Mouse (Mus musculus) neural tube, embryonic 11.5 days (tissue): ENCODE data around the gene Creb1. TPM values are rescaled to one million over a fixed set of nuclear protein-coding genes. Genes with fewer than 3 reads are reported as not detected.
"Not testable (repeated sequence)": the region's sequence is repeated elsewhere in the genome, so short reads cannot be mapped to it uniquely, and the experiment has no call there.

Experiments used
- ATAC-seq: fragments of 200-750 bp; cut with Nextera tagmentation; 2 replicates; pipeline ENCODE4 v1.8.0; 2017; ENCODE audit warnings: moderate number of reproducible peaks, mild to moderate bottlenecking, moderate TSS enrichment, moderate library complexity; ENCODE audit not compliant: insufficient read depth, low FRiP score, low TSS enrichment
- DNase-seq: peaks from one replicate; pipeline ENCODE4 v3.0.0-alpha.2; 2015; ENCODE audit warnings: low spot score
- H3K27ac ChIP-seq: fragments of 300-500 bp; sonication (generic); 2 replicates; pipeline ENCODE4 v1.5.1; 2014; ENCODE audit warnings: low read depth, mild to moderate bottlenecking, low read length
- H3K27me3 ChIP-seq: fragments of 300-500 bp; sonication (generic); 2 replicates; pipeline ENCODE4 v1.6.1; 2014; ENCODE audit warnings: mild to moderate bottlenecking, low read length, mixed read lengths; ENCODE audit not compliant: control insufficient read depth, insufficient read depth
- H3K36me3 ChIP-seq: fragments of 300-500 bp; sonication (generic); 2 replicates; pipeline ENCODE4 v1.6.1; 2014; ENCODE audit warnings: mild to moderate bottlenecking, low read length, moderate library complexity, mixed read lengths; ENCODE audit not compliant: control insufficient read depth, insufficient read depth
- H3K4me1 ChIP-seq: fragments of 300-500 bp; sonication (generic); 2 replicates; pipeline ENCODE4 v1.6.1; 2014; ENCODE audit warnings: low read length, mixed read lengths; ENCODE audit not compliant: control insufficient read depth, insufficient read depth
- H3K4me2 ChIP-seq: fragments of 300-500 bp; sonication (generic); 2 replicates; pipeline ENCODE4 v1.6.1; 2014; ENCODE audit warnings: low read depth, mild to moderate bottlenecking, moderate library complexity
- H3K4me3 ChIP-seq: fragments of 300-500 bp; sonication (generic); 2 replicates; pipeline ENCODE4 v1.5.1; 2014; ENCODE audit warnings: low read depth, low read length
- H3K9ac ChIP-seq: fragments of 300-500 bp; sonication (generic); 2 replicates; pipeline ENCODE4 v1.6.1; 2014; ENCODE audit warnings: mild to moderate bottlenecking, low read length
- H3K9me3 ChIP-seq: fragments of 300-500 bp; sonication (generic); 2 replicates; pipeline ENCODE4 v1.6.1; 2016; ENCODE audit warnings: low read length; ENCODE audit not compliant: control insufficient read depth
- WGBS: fragments of 180-500 bp; shearing (Covaris S2); extraction: QIAGEN DNeasy Blood & Tissue Kit; methylation state at CpG from one replicate; pipeline ENCODE4 v1.1.7; 2014; 5-methylcytosine and 5-hydroxymethylcytosine counted together
- polyA plus RNA-seq: library from polyadenylated mRNA; unstranded; fragments of >200 nt; fragmentation: Nextera tagmentation; extraction: Ambion mirVana; gene quantifications from 2 replicates; pipeline ENCODE4 v1.2.1, GENCODE M21; 2014

The Creb1 gene
- polyA plus RNA-seq, 1 experiment from 2014 or later = 63.0 TPM

DNA sequence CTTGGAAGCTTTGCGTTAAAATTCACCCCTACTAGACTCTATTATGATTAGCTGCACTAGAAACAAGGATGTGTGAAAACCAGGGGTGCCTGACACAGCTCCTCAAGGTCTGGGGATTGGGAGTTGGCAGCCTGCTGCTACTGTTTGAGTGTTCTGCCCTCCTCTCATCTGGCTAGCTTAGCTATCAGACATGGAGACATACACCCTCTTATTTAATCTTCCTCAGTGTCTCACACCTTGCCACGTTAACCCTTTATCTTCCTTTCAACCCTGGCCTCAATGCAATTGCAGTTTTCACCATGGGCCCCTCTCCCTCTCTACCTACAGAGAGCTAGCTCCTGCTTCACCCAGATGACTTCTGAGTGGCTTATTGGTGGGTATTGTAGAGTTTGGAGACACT lies 103.2 kb downstream of the Creb1 start:
- ATAC-seq (no peak), DNase-seq (no peak)
- H3K9ac ChIP-seq = no peak overlapping the region
- no peak overlapping the region for H3K27ac ChIP-seq
- no peak overlapping the region for H3K4me3 ChIP-seq
- 57% methylated on average over 2 of the region's 2 CpGs for WGBS
- no peaks in the 10 kb centered on the region for H3K9me3 ChIP-seq
- no peaks in the 10 kb centered on the region for H3K4me1 ChIP-seq
- no peak overlapping the region for H3K4me2 ChIP-seq
- no peaks in the 10 kb centered on the region for H3K27me3 ChIP-seq
- no peaks in the 10 kb centered on the region for H3K36me3 ChIP-seq

DNA sequence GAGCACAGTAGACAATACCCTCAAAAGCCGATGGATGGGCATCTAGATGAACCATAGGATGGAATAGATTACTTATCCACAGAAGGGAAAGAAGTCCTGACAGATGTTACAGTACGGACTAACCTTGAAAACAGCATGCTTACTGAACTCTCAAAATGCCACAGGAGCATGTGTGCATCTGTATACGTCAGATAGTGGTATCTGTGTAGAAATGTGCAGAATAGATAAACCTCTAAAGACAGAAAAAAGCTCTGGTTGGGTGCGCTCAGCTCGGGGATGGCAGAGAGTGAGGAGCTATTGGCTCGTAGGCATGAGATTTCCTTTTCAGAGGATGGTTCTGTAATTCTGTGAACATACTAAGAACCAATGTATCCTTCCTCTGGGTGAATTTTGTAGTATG lies 106.8 kb downstream of the Creb1 start:
- Histone ChIP-seq H3K27ac (no peak overlapping the region), H3K9ac (no peak overlapping the region), H3K4me1 (no peaks in the 10 kb centered on the region), H3K4me3 (no peak overlapping the region), H3K27me3 (no peaks in the 10 kb centered on the region), H3K4me2 (no peak overlapping the region), H3K36me3 (no peaks in the 10 kb centered on the region), H3K9me3 (no peaks in the 10 kb centered on the region)
- WGBS = 89% methylated on average over 6 of the region's 6 CpGs
- no peak for DNase-seq
- no peak for ATAC-seq

DNA sequence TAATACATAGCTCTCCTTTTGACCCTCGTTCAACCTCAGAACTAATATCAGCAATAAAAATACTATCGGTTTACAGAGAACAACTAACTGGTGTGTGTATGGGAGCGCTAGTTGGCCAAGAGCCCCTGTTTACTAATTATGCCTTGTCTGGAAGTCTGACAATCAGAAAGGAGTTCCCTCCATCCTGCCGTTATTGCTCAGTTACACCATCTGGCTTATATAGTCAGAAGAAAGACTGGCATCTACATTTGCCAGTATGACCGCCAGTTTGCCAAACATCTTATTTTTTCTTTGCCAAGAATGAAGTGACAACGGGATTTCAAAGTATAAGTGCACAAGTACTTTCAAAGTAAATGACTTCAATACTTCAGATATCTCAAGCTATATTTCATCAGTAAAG lies 108.6 kb downstream of the Creb1 start:
- DNase-seq (no peak), ATAC-seq (no peak)
- 91% methylated on average over 6 of the region's 6 CpGs for WGBS
- Histone ChIP-seq H3K9ac (no peak overlapping the region), H3K36me3 (no peaks in the 10 kb centered on the region), H3K27me3 (no peaks in the 10 kb centered on the region), H3K4me1 (no peaks in the 10 kb centered on the region), H3K27ac (no peak overlapping the region), H3K4me3 (no peak overlapping the region), H3K9me3 (no peaks in the 10 kb centered on the region), H3K4me2 (no peak overlapping the region)

DNA sequence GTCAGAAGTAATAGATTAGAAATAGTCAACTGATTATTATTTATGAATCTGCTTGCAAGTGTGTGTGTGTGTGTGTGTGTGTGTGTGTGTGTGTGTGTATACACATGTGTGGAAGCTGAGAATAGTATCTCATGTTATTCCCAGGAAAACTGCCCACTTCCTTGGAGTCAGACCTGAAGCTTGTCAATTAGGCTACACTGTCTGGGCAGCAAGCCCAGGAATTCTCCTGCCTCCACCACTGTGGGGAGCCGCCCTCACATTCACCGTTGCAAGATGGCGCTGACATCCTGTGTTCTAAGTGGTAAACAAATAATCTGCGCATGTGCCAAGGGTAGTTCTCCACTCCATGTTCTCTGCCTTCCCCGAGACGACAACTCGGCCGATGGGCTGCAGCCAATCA lies 110.1 kb downstream of the Creb1 start:
- not testable (repeated sequence) for H3K4me1 ChIP-seq, H3K9me3 ChIP-seq, ATAC-seq, H3K4me3 ChIP-seq, DNase-seq, H3K9ac ChIP-seq, H3K27ac ChIP-seq, H3K36me3 ChIP-seq, H3K27me3 ChIP-seq, H3K4me2 ChIP-seq
- WGBS = 95% methylated on average over 8 of the region's 8 CpGs

DNA sequence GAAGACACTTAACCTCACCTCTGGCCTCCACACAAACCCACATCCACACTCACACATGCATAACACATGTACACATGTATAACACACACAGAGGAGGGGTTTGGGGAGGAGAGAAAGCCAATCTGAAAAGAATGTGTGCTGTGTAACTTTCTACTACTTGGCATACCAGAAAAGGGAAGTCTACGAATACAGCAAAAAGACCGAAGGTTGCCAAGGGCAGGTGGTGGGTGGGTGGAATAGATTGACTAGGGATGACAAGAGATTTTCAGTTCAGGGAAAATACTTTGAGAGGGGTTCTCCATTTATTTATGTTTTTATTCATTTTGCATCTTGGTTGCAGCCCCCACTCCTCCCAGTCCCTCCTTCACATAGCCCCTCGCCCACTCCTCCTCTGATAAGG lies 112.1 kb downstream of the Creb1 start:
- ATAC-seq (no peak), DNase-seq (no peak)
- 95% methylated on average over 3 of the region's 3 CpGs for WGBS
- H3K9me3 ChIP-seq = no peaks in the 10 kb centered on the region
- H3K27me3 ChIP-seq = no peaks in the 10 kb centered on the region
- H3K27ac ChIP-seq = no peak overlapping the region
- no peak overlapping the region for H3K4me3 ChIP-seq
- H3K4me1 ChIP-seq = no peaks in the 10 kb centered on the region
- no peak overlapping the region for H3K9ac ChIP-seq
- no peak overlapping the region for H3K4me2 ChIP-seq
- no peaks in the 10 kb centered on the region for H3K36me3 ChIP-seq

DNA sequence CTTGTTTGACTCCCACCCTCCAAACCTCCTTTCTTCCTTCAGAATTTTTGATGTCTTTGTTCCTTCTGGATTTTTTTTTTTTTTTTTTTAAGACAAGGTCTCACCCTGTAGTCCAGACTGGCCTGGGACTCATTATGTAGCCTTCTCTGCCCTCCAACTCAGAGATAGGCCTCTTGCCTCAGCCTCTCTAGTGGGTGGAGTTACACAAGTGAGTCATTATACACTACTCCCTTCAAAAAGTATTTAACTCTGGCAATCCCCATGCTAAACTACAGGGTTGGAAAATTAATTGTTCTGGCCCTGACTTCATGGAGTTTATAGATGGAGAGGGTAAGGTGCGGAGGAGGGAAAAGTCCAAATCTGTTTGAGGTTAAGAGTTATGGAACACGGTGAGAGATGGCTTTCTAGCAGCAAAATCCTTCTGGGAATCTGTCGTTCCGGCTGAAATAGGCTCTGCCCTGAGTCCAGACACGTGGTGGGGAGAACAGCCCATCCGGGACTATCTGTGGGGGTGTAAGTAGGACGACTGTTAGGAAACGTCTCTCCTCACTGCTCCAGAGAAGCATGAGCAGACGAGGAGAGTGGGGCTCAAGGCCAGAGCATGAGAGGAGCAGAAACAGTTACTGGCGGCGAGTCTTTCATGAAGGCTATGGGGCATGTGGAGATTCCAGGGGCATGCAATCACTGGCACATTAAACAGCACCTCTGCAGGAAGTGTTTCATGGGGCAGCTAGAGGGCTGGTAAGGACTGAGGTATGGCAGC lies 117.1 kb downstream of the Creb1 start:
- WGBS = 80% methylated on average over 11 of the region's 11 CpGs
- ATAC-seq = no peak
- H3K27ac ChIP-seq = no peak overlapping the region
- no peaks in the 10 kb centered on the region for H3K4me1 ChIP-seq
- H3K36me3 ChIP-seq = no peaks in the 10 kb centered on the region
- H3K9me3 ChIP-seq = no peaks in the 10 kb centered on the region
- no peak overlapping the region for H3K4me3 ChIP-seq
- no peak overlapping the region for H3K4me2 ChIP-seq
- no peaks in the 10 kb centered on the region for H3K27me3 ChIP-seq
- DNase-seq = no peak
- H3K9ac ChIP-seq = no peak overlapping the region

- Histone ChIP-seq H3K27me3 (no peaks in the 10 kb centered on the region), H3K9ac (no peak overlapping the region)
- ATAC-seq = no peak
Measured at GRCm38 (mm10) chr1:64653701-64654100, 121.3 kb downstream of the Creb1 start.

More at GRCm38 (mm10) chr1:64653701-64654100, 121.3 kb downstream of the Creb1 start:
- Histone ChIP-seq H3K4me2 (no peak overlapping the region), H3K4me3 (no peak overlapping the region), H3K9me3 (no peaks in the 10 kb centered on the region), H3K27ac (no peak overlapping the region), H3K36me3 (no peaks in the 10 kb centered on the region), H3K4me1 (no peaks in the 10 kb centered on the region)
- WGBS = 86% methylated on average over 6 of the region's 6 CpGs
- no peak for DNase-seq

Other genes with a start within 250 kb of the Creb1 start
- 17.9 and 21.5 TPM in 2 replicates for gene Mettl21a, start 84.6 kb downstream of the Creb1 start, polyA plus RNA-seq
- 11.2 and 11.6 TPM in 2 replicates for gene Ccnyl1, start 157.8 kb downstream of the Creb1 start, polyA plus RNA-seq
- 0.37 and 0.49 TPM in 2 replicates for gene Fzd5, start 205.1 kb downstream of the Creb1 start, polyA plus RNA-seq